Mouse (Mus musculus) forebrain, embryonic 11.5 days (tissue): ENCODE measurements at regions not wholly inside any gene's neighbourhood (a gene's known extent, or its start where the extent isn't known, plus 50 kb on each side); places are given as distances from the start of the nearest gene placed in this dataset.
"Not testable (repeated sequence)": the region's sequence is repeated elsewhere in the genome, so short reads cannot be mapped to it uniquely, and the experiment has no call there.

ENCODE experiments used
- ATAC-seq: fragments of 200-750 bp; cut with Nextera tagmentation; replicated peaks from 2 replicates; pipeline ENCODE4 v1.8.0; 2017; ENCODE audit warnings: moderate TSS enrichment; ENCODE audit not compliant: low FRiP score
- DNase-seq: peaks from one replicate; pipeline ENCODE4 v3.0.0-alpha.2; 2017; ENCODE audit warnings: low spot score
- H3K27ac ChIP-seq: fragments of 300-500 bp; sonication (generic); 2 replicates; pipeline ENCODE4 v1.5.1; 2014; ENCODE audit warnings: low read depth, low read length
- H3K27me3 ChIP-seq: fragments of 300-500 bp; sonication (generic); 2 replicates; pipeline ENCODE4 v1.6.1; 2014; ENCODE audit warnings: mild to moderate bottlenecking, low read length, mixed read lengths; ENCODE audit not compliant: control insufficient read depth, insufficient read depth
- H3K36me3 ChIP-seq: fragments of 300-500 bp; sonication (generic); 2 replicates; pipeline ENCODE4 v1.6.1; 2014; ENCODE audit warnings: mild to moderate bottlenecking, low read length, moderate library complexity, mixed read lengths; ENCODE audit not compliant: control insufficient read depth, insufficient read depth
- H3K4me1 ChIP-seq: fragments of 300-500 bp; sonication (generic); replicated peaks from 2 replicates; pipeline ENCODE4 v1.6.1; 2014; ENCODE audit warnings: low read length, mixed read lengths; ENCODE audit not compliant: control insufficient read depth, insufficient read depth
- H3K4me2 ChIP-seq: fragments of 300-500 bp; sonication (generic); 2 replicates; pipeline ENCODE4 v1.6.1; 2014; ENCODE audit warnings: low read depth, mild to moderate bottlenecking, low read length, moderate library complexity, mixed read lengths; ENCODE audit not compliant: severe bottlenecking
- H3K4me3 ChIP-seq: fragments of 300-500 bp; sonication (generic); 2 replicates; pipeline ENCODE4 v1.5.1; 2014; ENCODE audit warnings: low read depth, low read length
- H3K9ac ChIP-seq: fragments of 300-500 bp; sonication (generic); 2 replicates; pipeline ENCODE4 v1.6.1; 2014; ENCODE audit warnings: low read length
- H3K9me3 ChIP-seq: fragments of 300-500 bp; sonication (generic); 2 replicates; pipeline ENCODE4 v1.6.1; 2016; ENCODE audit warnings: low read length, mixed read lengths; ENCODE audit not compliant: control insufficient read depth
- WGBS: fragments of 180-500 bp; shearing (Covaris S2); extraction: QIAGEN DNeasy Blood & Tissue Kit; methylation state at CpG from one replicate; pipeline ENCODE4 v1.1.7; 2014; 5-methylcytosine and 5-hydroxymethylcytosine counted together

DNA sequence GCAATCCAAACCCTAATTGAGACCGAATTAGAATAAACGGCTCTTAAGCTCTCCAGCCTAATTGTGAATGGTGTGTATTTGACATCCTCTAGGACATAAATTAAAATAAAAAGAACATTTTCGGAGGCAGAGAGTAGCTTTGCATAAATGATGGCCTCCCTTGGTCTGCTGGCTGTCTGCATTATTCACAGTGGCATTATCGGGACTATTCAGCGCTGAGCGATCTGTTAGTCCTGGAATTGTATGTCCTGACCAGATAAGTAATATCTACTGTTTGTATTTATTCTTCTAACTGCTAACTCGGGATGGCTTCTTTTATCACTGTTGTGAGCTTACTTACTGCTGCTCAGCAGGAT lies 299.6 kb downstream of the Chl1 start:
- Histone ChIP-seq H3K4me3 (peak overlapping the region; percentile 6; the same call in 1 of the 2 replicates), H3K4me1 (0 out of 2 replicates have a peak, but pooled peaks cover 7% of the 10 kb centered on the region), H3K9ac (no peak overlapping the region; the same call in 1 of the 2 replicates), H3K27me3 (peaks cover 3% of the 10 kb centered on the region), H3K4me2 (peak overlapping the region; percentile 51), H3K27ac (no peak overlapping the region), H3K9me3 (no peaks in the 10 kb centered on the region), H3K36me3 (no peaks in the 10 kb centered on the region)
- 6% methylated on average over 7 of the region's 7 CpGs for WGBS
- DNase-seq = no peak
- peak; percentile 55 for ATAC-seq

GRCm38 (mm10) chr6:103810342-103811001 lies 300.1 kb downstream of the Chl1 start:
- Histone ChIP-seq H3K4me3 (peak overlapping the region; percentile 6; the same call in 1 of the 2 replicates), H3K9me3 (no peaks in the 10 kb centered on the region), H3K9ac (no peak overlapping the region; the same call in 1 of the 2 replicates), H3K27ac (no peak overlapping the region), H3K36me3 (no peaks in the 10 kb centered on the region), H3K4me1 (0 out of 2 replicates have a peak, but pooled peaks cover 7% of the 10 kb centered on the region), H3K4me2 (peak overlapping the region; percentile 51), H3K27me3 (peaks cover 3% of the 10 kb centered on the region)
- ATAC-seq (peak; percentile 74), DNase-seq (no peak)
- WGBS = under 1% methylated on average over 13 of the region's 13 CpGs

DNA sequence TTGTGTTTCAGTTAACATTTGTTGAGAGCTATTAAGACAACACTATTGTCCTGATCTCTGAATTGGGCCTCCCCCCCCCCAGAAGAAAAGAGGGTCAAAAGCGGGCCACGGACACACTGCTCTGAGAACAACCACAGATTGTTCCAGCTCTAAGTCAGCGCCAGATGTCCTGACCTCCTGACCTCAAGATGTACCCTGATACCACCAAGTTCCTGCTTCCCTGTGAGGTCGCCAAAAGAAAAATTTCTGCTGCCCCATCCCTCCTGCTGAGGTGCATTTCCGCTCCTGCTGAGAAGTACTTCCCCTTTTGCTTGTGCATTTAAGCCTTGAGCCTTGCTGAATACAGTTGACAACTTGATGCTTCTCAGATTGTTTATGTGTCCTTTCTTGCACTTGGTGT lies 306.0 kb downstream of the Chl1 start:
- WGBS = 74% methylated on average over 5 of the region's 5 CpGs
- not testable (repeated sequence) for H3K4me2 ChIP-seq, H3K27ac ChIP-seq, H3K9me3 ChIP-seq, ATAC-seq, H3K36me3 ChIP-seq, H3K9ac ChIP-seq, H3K4me1 ChIP-seq, H3K27me3 ChIP-seq, DNase-seq, H3K4me3 ChIP-seq

DNA sequence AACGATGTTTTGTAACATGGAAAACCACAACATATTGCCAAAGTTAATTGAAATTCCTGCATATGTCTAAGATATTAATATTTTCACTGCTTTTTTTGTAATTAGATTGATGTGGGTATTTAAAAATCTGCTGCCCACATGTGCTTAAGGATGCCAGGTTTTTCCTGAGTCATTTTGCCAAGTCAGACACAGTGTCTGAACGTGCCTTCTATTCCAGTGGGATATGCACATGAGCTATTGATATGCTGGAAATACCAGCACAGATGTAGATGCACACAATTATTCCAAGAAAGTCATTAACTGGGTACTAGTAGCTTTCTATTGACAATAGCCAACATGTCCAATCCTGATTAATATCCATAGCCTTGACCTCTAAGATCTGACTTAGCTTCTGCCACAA lies 315.7 kb downstream of the Chl1 start:
- ATAC-seq (no peak), DNase-seq (no peak)
- H3K27me3 ChIP-seq = no peaks in the 10 kb centered on the region
- H3K36me3 ChIP-seq = no peaks in the 10 kb centered on the region
- H3K27ac ChIP-seq = no peak overlapping the region
- H3K9me3 ChIP-seq = no peaks in the 10 kb centered on the region
- H3K4me1 ChIP-seq = no peaks in the 10 kb centered on the region
- no peak overlapping the region for H3K4me2 ChIP-seq
- H3K9ac ChIP-seq = no peak overlapping the region
- H3K4me3 ChIP-seq = no peak overlapping the region
- WGBS = 85% methylated on average over 2 of the region's 2 CpGs

DNA sequence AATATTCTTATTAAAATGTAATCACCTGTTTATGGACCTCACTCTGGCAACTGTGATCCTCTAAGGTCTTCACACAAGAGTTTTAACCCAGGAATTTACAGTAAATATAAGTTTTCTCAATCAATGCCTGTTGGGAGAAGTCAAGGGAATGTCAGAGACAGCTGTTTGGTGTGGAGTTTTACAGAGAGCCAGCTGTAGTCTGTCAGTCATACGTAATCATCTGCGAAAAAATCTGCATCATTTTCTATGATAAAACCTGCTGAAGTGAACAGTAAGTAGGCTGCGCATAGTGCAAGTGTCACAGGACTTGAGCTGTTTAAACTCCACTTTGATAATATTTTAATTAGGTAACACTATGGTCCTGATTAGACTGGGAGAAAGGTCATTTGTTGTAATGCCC lies 317.2 kb downstream of the Chl1 start:
- no peak for ATAC-seq
- no peak overlapping the region for H3K4me2 ChIP-seq

GRCm38 (mm10) chr6:103828866-103829265 lies 318.5 kb downstream of the Chl1 start:
- no peak overlapping the region for H3K4me2 ChIP-seq
- no peak overlapping the region for H3K9ac ChIP-seq
- H3K4me3 ChIP-seq = no peak overlapping the region

More for the DNA sequence above, 317.2 kb downstream of the Chl1 start:
- Histone ChIP-seq H3K9ac (no peak overlapping the region), H3K27ac (no peak overlapping the region), H3K9me3 (no peaks in the 10 kb centered on the region), H3K36me3 (no peaks in the 10 kb centered on the region), H3K27me3 (no peaks in the 10 kb centered on the region), H3K4me1 (no peaks in the 10 kb centered on the region), H3K4me3 (no peak overlapping the region)
- WGBS = 96% methylated on average over 3 of the region's 3 CpGs
- no peak for DNase-seq

DNA sequence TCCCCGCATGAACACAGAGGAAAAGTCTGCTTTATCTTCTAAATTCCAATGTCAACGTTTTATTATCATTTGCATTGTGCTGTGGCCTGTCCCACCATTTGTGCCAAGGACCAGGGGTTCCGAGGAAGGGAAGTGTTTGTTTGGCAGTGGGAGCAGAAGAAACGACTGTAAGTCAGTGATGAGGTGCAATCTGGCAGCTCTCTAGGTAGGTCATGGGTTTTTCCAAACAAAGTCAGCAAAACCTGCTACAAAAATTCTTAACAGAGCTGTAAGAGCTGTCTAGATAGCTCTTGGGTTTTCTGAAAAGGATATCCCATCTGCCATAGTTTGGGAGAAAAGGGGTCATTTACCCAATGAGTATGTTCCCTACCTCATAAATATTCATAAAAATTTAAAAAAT lies 321.9 kb downstream of the Chl1 start:
- no peak overlapping the region for H3K9ac ChIP-seq
- H3K36me3 ChIP-seq = no peaks in the 10 kb centered on the region
- no peak for ATAC-seq
- H3K27ac ChIP-seq = no peak overlapping the region
- H3K4me1 ChIP-seq = no peaks in the 10 kb centered on the region
- WGBS = 87% methylated on average over 4 of the region's 4 CpGs
- H3K4me3 ChIP-seq = no peak overlapping the region
- no peak overlapping the region for H3K4me2 ChIP-seq
- no peak for DNase-seq
- no peaks in the 10 kb centered on the region for H3K27me3 ChIP-seq
- H3K9me3 ChIP-seq = no peaks in the 10 kb centered on the region

More at GRCm38 (mm10) chr6:103828866-103829265, 318.5 kb downstream of the Chl1 start:
- 82% methylated on average over 1 of the region's 1 CpGs for WGBS
- ATAC-seq = no peak
- Histone ChIP-seq H3K27me3 (no peaks in the 10 kb centered on the region), H3K27ac (no peak overlapping the region), H3K4me1 (no peaks in the 10 kb centered on the region), H3K36me3 (no peaks in the 10 kb centered on the region), H3K9me3 (no peaks in the 10 kb centered on the region)
- DNase-seq = no peak

GRCm38 (mm10) chr6:103832808-103833207 lies 322.4 kb downstream of the Chl1 start:
- DNase-seq (no peak), ATAC-seq (no peak)
- no peaks in the 10 kb centered on the region for H3K9me3 ChIP-seq
- no peaks in the 10 kb centered on the region for H3K27me3 ChIP-seq
- H3K27ac ChIP-seq = no peak overlapping the region
- no peak overlapping the region for H3K4me2 ChIP-seq
- no peak overlapping the region for H3K9ac ChIP-seq
- 88% methylated on average over 9 of the region's 9 CpGs for WGBS
- no peak overlapping the region for H3K4me3 ChIP-seq
- H3K4me1 ChIP-seq = no peaks in the 10 kb centered on the region
- H3K36me3 ChIP-seq = no peaks in the 10 kb centered on the region

GRCm38 (mm10) chr6:103833501-103834132 lies 323.2 kb downstream of the Chl1 start:
- ATAC-seq = peak; percentile 79
- H3K27me3 ChIP-seq = no peaks in the 10 kb centered on the region
- no peak overlapping the region for H3K27ac ChIP-seq
- H3K4me1 ChIP-seq = no peaks in the 10 kb centered on the region
- H3K36me3 ChIP-seq = no peaks in the 10 kb centered on the region
- DNase-seq = peak; percentile 73
- no peak overlapping the region for H3K4me2 ChIP-seq
- no peaks in the 10 kb centered on the region for H3K9me3 ChIP-seq
- 51% methylated on average over 16 of the region's 16 CpGs for WGBS
- H3K9ac ChIP-seq = no peak overlapping the region
- H3K4me3 ChIP-seq = no peak overlapping the region
